Mouse (Mus musculus) layer of hippocampus, adult 18-20 months (tissue): ENCODE measurements around the gene Mrc2. TPM values are rescaled to one million over a fixed set of nuclear protein-coding genes. Genes with fewer than 3 reads are reported as not detected.

Source experiments
- DNase-seq, 2 experiments: peaks; one replicate each; pipeline ENCODE4 v3.0.0; 2022; ENCODE audit warnings: low spot score in 2 of 2
- total RNA-seq, 2 experiments: library from RNA; stranded (reverse); gene quantifications; 2 replicates each; pipeline ENCODE4 v1.2.3; 2021

The Mrc2 gene
- total RNA-seq, 2 experiments from 2014 or later: 4.0 to 5.1 TPM

DNA sequence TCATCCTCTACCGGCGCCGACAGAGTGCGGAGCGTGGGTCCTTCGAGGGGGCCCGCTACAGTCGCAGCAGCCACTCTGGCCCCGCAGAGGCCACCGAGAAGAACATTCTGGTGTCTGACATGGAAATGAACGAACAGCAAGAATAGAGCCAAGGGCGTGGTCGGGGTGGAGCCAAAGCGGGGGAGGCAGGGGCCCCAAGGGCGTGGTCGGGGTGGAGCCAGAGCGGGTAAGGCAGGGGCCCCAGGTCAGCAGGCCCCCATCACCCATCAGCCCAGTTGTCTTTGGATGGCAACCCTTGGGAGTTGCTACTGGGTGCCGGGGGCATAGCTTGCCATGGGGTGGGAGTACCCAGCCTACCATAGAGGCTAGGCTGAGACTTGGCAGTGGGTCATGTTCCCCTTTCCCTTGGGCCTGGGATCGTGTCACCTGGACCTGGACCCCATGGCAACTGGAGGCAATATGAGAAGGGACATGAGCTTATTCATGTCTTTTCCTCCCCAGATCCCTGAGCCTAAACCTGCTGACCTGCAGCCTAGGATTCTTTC is 57.4 kb downstream of the Mrc2 start:
- DNase-seq: no peak

DNA sequence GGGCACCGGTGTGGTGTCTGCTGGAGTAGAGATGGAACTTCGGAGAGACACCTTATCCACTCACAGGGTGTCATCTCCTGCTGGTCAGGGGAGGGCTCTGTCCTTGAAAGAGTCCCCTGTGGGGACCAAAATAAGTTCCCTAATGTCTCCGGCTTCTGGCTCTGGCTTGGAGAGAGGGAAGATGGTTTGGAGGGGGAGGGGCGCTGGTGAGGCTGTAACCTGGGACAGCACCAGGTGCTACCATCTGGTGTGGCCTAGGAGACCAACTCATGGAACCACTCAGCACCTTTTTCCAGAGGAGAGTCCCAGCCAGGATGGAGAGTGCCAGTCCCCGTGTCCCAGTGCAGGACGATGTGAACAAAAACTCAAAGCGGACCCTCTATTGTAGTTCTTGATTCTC is 58.2 kb downstream of the Mrc2 start:
- no peak for DNase-seq

DNA sequence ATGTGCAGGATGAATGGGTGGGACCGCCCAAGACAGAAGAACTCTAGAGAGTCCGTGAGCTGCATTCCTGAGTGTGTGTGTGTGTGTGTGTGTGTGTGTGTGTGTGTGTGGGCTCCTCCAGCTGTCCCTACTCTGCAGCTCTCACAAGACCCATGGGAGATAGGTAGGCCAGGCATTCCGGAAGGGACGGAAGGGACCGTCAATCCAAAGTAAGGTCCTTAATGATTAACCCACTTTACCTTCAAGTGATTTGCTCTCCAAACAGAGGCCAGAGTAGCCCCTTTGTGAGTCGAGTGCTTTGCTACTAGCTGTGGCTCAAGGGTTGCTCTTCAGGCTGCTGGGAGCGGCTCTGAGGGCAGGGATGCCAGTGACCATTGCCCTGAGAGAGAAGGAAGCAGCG is 59.7 kb downstream of the Mrc2 start:
- no peak for DNase-seq

DNA sequence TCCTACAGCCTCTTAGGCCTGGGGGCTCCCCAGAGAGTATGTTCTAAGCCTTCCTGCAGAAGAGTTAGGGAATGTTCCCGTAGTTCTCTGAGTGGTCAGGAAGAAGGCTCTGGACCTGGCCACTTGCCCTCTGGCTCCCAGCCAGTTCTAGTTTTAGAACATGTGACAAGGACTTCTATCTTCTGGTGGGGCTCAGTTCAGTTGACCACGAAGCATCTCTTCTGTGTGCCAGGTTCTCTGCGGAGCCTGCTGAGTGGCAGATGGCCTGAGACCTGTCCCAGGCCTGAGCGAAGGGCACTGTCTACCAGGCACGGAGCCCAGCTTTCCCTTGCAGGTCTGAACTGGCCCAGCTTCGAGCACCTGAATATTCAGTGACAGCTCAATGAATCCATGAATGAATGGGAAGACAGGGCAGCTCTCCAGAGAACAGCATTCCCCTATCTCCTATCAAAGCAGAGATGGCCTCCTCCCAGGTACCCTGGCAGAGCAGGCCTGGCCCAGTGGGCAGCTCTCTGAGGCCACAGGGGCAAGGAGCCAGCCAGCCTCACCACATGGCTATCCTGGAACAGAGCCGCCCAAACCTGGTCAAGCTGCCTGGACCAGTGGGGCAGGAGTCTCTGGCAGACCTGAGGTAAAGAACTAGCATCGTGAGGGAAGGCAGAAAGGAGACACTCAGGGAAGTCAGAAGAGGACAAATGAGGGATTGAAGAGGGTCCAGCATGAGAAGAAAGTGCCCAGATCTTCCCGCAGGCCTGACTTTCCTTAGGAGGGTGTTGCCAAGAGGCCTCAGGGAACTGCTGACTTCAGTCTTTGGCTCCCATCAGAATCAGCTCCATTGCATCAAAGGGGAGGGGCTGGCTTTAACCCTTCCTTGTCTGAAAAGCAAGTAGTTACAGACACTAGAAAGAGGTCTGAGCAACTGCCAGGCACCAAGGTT is 60.8 kb downstream of the Mrc2 start:
- no peak for DNase-seq

GRCm38 (mm10) chr11:105353891-105354280 is 61.4 kb downstream of the Mrc2 start:
- DNase-seq: no peak

DNA sequence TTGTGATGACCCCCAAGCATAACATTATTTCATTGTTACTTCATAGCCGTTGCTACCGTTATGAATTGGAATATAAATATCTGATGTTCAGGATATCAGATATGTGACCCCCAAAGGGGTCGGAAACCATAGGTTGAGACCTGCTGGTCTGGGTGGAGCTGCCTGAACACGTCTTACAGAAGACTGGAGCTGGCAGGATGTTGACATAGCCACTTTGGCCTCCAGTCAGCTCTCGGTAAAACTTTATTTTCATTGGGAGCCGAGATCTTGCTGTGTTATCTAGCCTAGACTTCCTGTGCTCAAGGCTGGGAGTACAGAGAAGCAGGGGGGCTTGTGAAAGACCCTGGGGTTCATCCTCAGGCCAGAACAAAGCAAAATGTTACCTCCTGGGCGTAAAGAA is 63.9 kb downstream of the Mrc2 start:
- no peak for DNase-seq

DNA sequence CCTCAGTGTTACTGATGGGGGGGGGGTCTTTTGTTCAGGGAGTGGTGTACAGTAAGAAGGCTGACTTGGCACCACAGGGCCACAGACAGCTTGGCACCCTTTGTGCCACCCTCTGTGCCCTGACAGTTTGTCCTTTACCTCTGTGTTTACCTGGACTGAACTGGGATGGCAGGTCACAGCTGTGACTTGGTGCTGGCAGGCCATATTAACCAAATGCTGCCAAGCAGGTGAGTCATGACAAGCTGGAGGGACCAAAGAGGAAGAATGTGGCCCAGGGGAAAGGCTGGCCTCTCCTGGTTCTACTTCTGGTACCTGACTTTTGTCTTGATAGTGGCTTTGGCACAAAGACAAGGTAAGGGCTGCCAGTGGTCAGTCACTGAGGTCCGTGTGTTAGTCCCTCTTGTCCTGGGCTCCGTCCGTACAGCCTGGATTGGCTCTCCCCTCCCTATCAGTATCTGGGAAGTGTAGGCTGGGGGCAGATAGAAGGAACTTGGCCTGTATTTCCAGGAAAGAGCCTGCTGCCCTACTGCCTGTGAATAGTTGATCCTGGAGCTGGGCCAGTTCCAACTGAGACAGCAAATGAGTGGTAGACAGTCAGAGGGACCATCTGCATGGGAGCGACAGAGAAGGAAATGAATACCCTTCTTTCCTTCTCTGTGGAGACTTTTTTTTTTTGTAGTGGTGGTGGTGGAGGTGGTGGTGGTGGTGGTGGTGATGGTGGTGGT is 69.8 kb downstream of the Mrc2 start:
- DNase-seq: peak in 1 of 2 experiments; percentile 56

DNA sequence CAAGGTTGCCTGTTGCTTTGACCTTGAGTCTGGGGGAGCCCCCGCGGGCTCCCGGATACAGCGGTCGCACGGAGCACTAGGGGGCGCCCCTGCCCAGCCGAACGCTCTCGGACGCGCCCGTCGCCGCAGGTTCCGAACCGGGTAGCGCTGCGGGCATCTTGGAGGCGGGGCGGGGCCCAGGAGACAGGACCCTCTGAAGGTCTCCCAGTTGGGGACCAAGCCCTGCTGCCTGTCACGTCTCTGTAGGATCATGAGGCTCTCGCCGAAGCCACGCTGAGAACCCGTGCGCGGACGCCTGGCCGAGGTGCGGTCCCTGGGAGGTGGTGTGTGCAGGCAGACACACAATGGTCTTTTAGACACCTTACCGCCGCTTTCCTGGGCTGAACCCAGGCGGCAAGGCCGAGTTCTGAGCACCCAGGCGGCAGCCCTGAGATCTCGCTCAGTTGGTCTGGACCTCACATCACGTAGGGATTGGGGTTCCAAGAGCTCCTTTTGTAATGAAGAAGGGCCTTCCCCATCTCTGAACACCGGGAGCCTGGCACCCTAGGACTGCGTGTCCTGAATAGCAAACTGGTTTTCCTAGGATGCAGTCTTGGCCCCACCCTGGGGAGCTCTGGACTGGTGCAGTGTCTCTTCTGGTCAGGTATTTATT is 70.6 kb downstream of the Mrc2 start:
- DNase-seq: peak; percentile 67 to 88

DNA sequence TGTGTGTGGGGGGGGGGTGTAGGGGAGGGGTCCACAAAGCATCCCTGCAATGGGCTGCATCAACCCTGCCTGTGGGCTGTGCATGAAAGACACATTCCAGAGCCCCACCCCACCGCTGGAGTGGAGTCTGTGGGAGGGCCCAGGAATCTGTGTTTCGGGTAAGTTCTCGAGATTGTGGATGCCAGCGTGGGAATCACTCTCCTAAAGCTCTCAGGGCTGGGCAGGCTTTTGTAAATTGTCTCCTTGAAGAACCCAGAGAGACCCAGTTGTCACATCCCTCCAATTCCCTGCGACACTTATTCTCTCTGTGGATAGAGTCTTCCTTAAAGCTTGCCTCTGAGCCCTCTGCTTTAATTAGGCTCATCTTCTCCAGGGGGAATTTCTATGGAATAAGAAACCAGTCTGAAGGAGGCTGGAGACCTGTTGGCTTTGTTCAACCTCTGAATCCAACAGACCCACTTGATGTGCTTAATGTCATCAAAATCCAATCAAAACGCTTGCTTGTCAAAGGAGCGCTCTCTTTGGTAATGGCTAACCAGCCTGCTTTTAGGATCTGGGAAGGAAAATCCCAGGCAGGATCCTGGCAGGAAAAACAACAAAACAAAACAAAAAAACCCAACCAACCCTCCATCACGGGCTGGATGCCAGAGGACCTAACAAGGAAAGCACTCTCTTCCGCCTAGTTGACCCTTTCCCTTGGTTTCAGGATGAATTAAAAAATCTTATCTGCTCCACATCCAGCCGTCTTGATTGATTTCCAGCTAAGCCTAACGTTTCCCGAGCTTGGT is 71.3 kb downstream of the Mrc2 start:
- peak in 1 of 2 experiments; percentile 59 for DNase-seq

DNA sequence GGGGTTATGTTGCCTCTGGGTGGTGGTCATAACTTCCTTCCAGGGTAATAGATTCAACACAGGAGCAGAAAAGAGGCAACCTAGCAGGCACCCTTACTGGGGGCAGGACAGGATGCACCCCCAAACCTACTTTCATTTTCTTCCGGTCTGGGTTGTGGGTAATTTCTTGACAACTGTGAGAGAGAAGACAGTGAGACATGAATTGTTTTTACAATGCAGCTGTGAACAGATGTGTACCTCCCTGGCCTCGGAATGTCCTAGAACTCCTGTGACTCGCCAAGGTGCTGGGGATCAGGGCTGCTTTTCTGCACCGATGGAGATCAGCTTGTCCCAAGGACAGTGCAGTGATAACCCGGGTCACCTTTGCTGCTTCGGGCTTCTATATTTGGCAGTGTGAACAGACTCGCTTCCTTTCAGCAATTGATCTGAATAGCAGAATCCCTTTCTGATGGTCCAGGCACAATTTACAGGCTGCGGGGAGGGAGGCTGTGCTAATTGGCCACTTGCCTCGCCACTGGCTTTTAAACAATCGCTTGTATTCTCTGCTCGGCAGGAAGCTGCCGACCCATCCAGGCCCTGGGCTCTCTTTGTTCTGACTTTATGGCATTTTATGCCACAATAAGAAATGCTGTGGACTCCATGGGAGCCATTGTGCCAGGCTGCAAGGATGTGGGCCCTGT is 72.1 kb downstream of the Mrc2 start:
- DNase-seq: peak; percentile 40 to 66

GRCm38 (mm10) chr11:105365611-105366010 is 73.2 kb downstream of the Mrc2 start:
- no peak for DNase-seq

DNA sequence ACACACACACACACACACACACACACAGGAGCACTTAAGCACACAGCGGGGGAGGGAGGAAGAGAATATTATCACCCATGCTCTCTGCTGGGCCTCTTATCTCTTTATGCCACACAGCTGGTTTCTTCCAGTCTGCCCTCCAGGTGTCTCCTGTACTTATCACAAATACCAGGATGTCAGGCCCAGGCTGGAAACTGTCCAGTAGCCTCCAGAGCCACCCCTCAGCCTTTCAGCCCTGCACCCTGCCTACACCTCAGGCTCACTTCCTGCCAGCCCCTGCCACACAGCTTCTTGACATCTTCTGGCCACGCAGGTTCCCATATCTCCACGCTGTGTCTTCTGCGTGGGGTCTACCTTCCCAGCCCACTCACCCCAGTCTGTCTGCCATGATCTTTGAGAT is 73.6 kb downstream of the Mrc2 start:
- DNase-seq: no peak

DNA sequence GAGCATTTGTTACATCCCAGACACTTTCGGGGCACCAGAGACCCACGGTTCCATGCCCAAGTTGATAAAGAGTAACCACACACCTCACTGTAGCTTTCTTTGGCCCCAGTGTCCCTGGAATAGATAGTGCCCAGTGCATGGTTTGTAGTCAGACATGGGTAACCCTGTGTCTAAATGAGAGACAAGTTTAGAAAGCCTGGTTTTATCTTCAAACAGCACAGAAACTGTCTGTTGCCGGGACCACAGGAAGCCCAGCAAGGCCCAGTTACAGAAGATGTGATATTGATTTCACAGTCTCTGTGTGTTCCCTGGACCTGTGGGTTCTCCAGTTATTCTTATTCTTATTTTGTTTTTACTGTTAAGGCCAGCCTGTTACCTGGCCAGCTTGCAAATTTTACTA is 74.7 kb downstream of the Mrc2 start:
- no peak for DNase-seq

GRCm38 (mm10) chr11:105368833-105369232 is 76.4 kb downstream of the Mrc2 start:
- no peak for DNase-seq

DNA sequence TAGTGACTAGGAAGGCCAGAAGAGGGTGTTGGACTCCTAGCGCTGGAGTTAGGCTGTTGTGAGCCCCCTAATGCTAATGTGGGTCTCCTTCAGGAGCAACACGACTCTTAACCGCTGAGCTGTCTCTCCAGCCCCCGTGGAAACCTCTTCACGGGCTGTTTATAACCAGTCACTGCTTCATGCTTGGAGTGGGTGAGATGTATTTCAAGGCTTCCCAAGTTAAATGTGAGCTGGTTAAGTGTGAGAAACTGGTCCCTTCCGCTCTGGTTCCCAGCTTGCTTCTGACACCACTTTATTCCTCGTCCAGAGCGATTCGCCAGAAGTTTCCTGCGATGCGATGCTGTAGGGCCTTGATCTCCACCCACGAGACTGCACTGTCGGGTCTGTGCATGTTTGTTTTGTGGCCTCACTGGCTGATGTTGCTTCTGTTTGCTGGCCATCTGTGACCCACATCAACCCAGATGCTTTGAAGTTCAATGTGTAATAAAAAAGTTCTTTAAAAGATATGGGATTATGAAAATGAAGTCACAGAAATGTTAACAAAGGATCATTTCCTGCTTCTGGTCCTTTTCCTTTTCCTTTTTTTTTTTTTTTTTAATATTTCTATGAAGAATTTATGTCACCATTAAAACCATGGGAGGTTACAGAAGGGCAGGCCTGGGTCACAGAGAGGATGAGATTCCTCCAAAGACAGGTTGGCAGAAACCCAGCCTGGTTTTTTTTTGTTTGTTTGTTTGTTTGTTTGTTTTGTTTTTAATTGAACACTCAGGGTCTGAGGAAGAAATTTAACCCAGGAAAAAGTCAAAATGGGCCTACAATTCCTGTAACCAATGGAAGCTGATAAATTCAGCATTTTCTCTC is 77.3 kb downstream of the Mrc2 start:
- no peak for DNase-seq

DNA sequence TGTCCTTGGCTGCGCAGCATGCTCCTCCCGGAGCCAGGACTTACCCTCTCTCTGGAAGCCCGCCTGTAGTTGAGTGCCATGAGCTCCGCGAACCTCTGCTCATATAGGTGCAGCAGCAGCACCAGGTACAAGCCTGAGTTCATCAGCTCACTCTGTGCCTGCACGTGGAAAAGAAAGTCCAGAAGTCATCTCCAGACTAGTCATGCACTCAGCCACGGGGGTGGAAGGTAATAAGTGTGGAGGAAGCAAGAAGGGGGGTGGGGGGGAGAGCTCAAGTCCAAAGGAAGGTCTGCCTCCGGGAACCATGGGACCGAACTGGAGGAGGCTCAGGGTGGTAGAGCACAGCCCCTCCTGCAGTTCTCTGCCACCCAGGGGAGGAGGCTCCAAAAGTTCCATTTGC is 79.4 kb downstream of the Mrc2 start:
- DNase-seq: no peak

GRCm38 (mm10) chr11:105373881-105374280 is 81.4 kb downstream of the Mrc2 start:
- no peak for DNase-seq

DNA sequence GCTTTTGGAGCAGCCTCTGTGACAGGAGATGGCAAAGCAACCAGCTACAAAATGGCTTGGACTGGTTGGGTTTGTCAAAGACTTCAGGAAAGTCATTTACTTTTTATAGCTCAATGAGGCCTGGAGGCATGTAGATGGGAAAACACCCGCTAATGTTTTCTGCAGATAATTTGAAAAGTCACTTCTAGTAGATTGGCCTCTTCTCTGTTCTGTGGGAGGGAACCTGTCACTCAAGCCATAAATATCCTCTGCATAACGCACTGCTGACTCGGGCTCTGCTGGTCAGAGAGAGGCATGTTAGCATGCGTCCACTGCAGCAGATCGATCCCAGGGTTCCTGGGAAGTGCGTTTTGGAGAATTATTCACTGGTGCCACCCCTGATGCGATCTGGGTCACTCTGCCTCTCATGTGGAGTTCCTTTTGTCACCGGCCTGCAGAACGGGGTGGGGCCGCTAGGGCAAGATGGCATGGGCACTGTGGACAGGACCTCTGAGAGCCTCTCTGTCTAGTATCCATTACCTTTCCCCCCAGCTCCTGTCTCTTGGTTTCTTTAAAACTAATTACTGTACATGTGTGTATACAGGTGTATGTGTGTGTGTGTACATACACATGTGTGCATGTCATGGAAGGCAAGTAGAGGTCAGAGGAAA is 82.2 kb downstream of the Mrc2 start:
- DNase-seq: no peak

GRCm38 (mm10) chr11:105375821-105376235 is 83.4 kb downstream of the Mrc2 start:
- DNase-seq: no peak
